Mouse (Mus musculus): Measurements from ENCODE around the gene Gm11114.

GRCm38 (mm10) chr9:85342892-85343785, 30.6 kb downstream of the Gm11114 start:
- TF ChIP-seq POLR2A (IDR thresholded peaks at IDR 0.05; ENCODE audit: low read depth, low read length): no peak
- TF ChIP-seq CTCF (IDR thresholded peaks at IDR 0.05; ENCODE audit: borderline replicate concordance, insufficient read depth, low read length): no peak
